Comparison of ENCODE assay signal across 23 mouse cellular contexts in the genomic region with DNA sequence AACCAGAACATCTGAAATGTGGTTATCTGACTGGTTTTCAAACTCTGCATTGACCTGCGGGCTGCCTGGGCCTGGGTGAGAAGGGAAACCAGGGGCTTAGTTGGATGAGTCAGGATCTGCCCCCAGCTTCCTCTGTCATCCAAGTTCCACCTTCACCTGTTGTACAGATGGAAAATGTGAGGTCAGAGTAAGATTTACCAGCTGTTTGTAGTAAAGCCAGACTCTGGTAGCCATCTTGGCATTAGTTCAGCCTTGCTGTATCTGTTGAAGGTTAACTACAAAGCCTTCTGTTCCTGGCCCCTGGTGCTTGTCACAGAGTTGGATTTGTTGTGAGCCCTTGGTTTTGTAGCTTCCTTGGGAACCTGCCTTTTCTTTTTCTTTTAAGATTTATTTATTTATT. TPM values are rescaled to one million over a fixed set of nuclear protein-coding genes. Genes with fewer than 3 reads are reported as not detected.
DNase-seq lines count a peak whose midpoint lies in the region; ATAC-seq and TF ChIP-seq lines count a peak whose summit lies in the region.
"Had no signal": no experiment of that assay in that cellular context is flagged by ENCODE, and none has a peak within 500 bp of the region (broad histone marks: within the 10 kb centered on the region; RNA-seq: fewer than 3 reads in every experiment).

No protein-coding gene starts in this region.

- peak overlapping the region; percentile 19; the same call in 1 of the 2 replicates for H3K27ac ChIP-seq in kidney, adult 2 months (ENCODE audit: insufficient read depth, low read depth, low read length)
- peak overlapping the region; percentile 49; the same call in 1 of the 2 replicates for H3K27ac ChIP-seq in liver, embryonic 12.5 days
- H3K27ac ChIP-seq in CH12.LX (ENCODE audit: insufficient read depth, low read depth), result no peak overlapping the region
- no peak overlapping the region for H3K27ac ChIP-seq in heart, embryonic 12.5 days (ENCODE audit: poor library complexity, severe bottlenecking)
- H3K27ac ChIP-seq: embryonic facial prominence, embryonic 10.5 days; embryonic facial prominence, embryonic 12.5 days; forebrain, embryonic 13.5 days; forebrain, embryonic 15.5 days had no signal

- H3K4me3 ChIP-seq in kidney, adult 2 months (ENCODE audit: insufficient read depth, low read depth, low read length), result no peak overlapping the region
- H3K4me3 ChIP-seq in liver, embryonic 12.5 days, result no peak overlapping the region
- H3K4me3 ChIP-seq in CH12.LX (replicated peaks in 1 of 3; ENCODE audit: low read depth in 2 of 3, low read length in 2 of 3, poor library complexity in 1 of 3), result no peak overlapping the region
- H3K4me3 ChIP-seq in heart, embryonic 12.5 days, result no peak overlapping the region
- H3K4me3 ChIP-seq: embryonic facial prominence, embryonic 10.5 days; embryonic facial prominence, embryonic 12.5 days; forebrain, embryonic 13.5 days; forebrain, embryonic 15.5 days had no signal

- dilution Hi-C loops in CH12.LX (cut with MboI; ENCODE audit: extremely low pct_ligation_motif_present, extremely low pct_unique_long_range_greater_than_20kb, low sequenced_read_pairs), result no loop called here

- H3K9me3 ChIP-seq in liver, embryonic 12.5 days (replicated peaks), result no peaks in the 10 kb centered on the region
- H3K9me3 ChIP-seq in CH12.LX (replicated peaks; ENCODE audit: low read length), result no peaks in the 10 kb centered on the region
- no peaks in the 10 kb centered on the region for H3K9me3 ChIP-seq in heart, embryonic 12.5 days (replicated peaks)
- H3K9me3 ChIP-seq: embryonic facial prominence, embryonic 10.5 days; embryonic facial prominence, embryonic 12.5 days; forebrain, embryonic 13.5 days; forebrain, embryonic 15.5 days; G1E had no signal

- no peaks in the 10 kb centered on the region for H3K27me3 ChIP-seq in kidney, adult 2 months (replicated peaks; ENCODE audit: control insufficient read depth, insufficient read depth, low read length)
- H3K27me3 ChIP-seq in liver, embryonic 12.5 days (replicated peaks), result no peaks in the 10 kb centered on the region
- no peaks in the 10 kb centered on the region for H3K27me3 ChIP-seq in CH12.LX (replicated peaks)
- no peaks in the 10 kb centered on the region for H3K27me3 ChIP-seq in heart, embryonic 12.5 days (replicated peaks)
- H3K27me3 ChIP-seq: embryonic facial prominence, embryonic 12.5 days; forebrain, embryonic 13.5 days; forebrain, embryonic 15.5 days; Patski had no signal

- TF ChIP-seq CTCF in kidney, adult 2 months (conservative IDR thresholded peaks at IDR 0.05; ENCODE audit: insufficient read depth, insufficient read length, low read depth, low read length), result no peak
- TF ChIP-seq CTCF in CH12.LX (conservative IDR thresholded peaks at IDR 0.05 in 1 of 2, IDR thresholded peaks at IDR 0.05 in 1 of 2; ENCODE audit: low read depth in 2 of 2, low read length in 2 of 2), result no peak

- DNase-seq in kidney, adult 2 months, result peak; percentile 68
- DNase-seq in kidney, adult 8-10 months, result no peak
- DNase-seq in kidney, postnatal 36 days, result peak; percentile 28 to 42
- no peak for DNase-seq in kidney, postnatal 4 days
- DNase-seq in liver (no peak), CH12.LX (ENCODE audit: extremely low read depth) (peak; percentile 51)
- DNase-seq: adrenal gland, adult 8-10 months; adrenal gland, postnatal 14 days; adrenal gland, postnatal 36 days; cerebellum, adult 11-12 months; cerebellum, adult 2 months; cerebellum, adult 9-10 months; cerebellum, postnatal 10 days; cerebellum, postnatal 25 days had no signal

- no peak for TF ChIP-seq POLR2A in kidney, adult 2 months (IDR thresholded peaks at IDR 0.05; ENCODE audit: low read depth, low read length)
- no peak for TF ChIP-seq POLR2A in CH12.LX (IDR thresholded peaks at IDR 0.05; ENCODE audit: low read depth, low read length)

- no peak overlapping the region for H3K4me2 ChIP-seq in liver, embryonic 12.5 days
- H3K4me2 ChIP-seq in CH12.LX (ENCODE audit: insufficient read depth, low read depth, poor library complexity, severe bottlenecking), result no peak overlapping the region
- H3K4me2 ChIP-seq in heart, embryonic 12.5 days, result no peak overlapping the region
- H3K4me2 ChIP-seq: embryonic facial prominence, embryonic 12.5 days; forebrain, embryonic 13.5 days; forebrain, embryonic 15.5 days had no signal

- no peak for TF ChIP-seq RAD21 in CH12.LX (IDR thresholded peaks at IDR 0.05; ENCODE audit: low read depth, low read length)

- H3K4me1 ChIP-seq in kidney, adult 2 months (ENCODE audit: control insufficient read depth, insufficient read depth, low read length), result peaks cover 19% of the 10 kb centered on the region
- H3K4me1 ChIP-seq in liver, embryonic 12.5 days, result peaks cover 73% of the 10 kb centered on the region
- H3K4me1 ChIP-seq in CH12.LX (ENCODE audit: control insufficient read depth in 1 of 2, insufficient read depth in 2 of 2), result peaks cover 0 to 9% of the 10 kb centered on the region in 2 experiments; a peak in 2 of 4 replicates
- peaks cover 18% of the 10 kb centered on the region for H3K4me1 ChIP-seq in heart, embryonic 12.5 days (replicated peaks)
- H3K4me1 ChIP-seq: forebrain, embryonic 13.5 days; forebrain, embryonic 15.5 days had no signal

- 88% methylated on average over 1 of the region's 1 CpGs for WGBS in kidney, adult 2 months
- WGBS in liver, embryonic 12.5 days (ENCODE audit: insufficient replicate concordance), result 85% methylated on average over 1 of the region's 1 CpGs
- WGBS in heart, embryonic 12.5 days, result 94% methylated on average over 1 of the region's 1 CpGs

- H3K36me3 ChIP-seq in kidney, adult 2 months (ENCODE audit: control insufficient read depth, insufficient read depth, low read length), result no peaks in the 10 kb centered on the region
- peaks cover 78% of the 10 kb centered on the region for H3K36me3 ChIP-seq in liver, embryonic 12.5 days
- H3K36me3 ChIP-seq in CH12.LX (replicated peaks in 1 of 2; ENCODE audit: control insufficient read depth in 1 of 2, insufficient read depth in 1 of 2, low read length in 1 of 2), result peaks cover 7 to 57% of the 10 kb centered on the region in 2 experiments
- peaks cover 22% of the 10 kb centered on the region for H3K36me3 ChIP-seq in heart, embryonic 12.5 days

- H3K79me2 ChIP-seq in CH12.LX (replicated peaks; ENCODE audit: control insufficient read depth, extremely low read depth, insufficient read depth, poor library complexity, severe bottlenecking), result no peaks in the 10 kb centered on the region; the same call in 1 of the 2 replicates

- TF ChIP-seq EP300 in CH12.LX (IDR thresholded peaks at IDR 0.05; ENCODE audit: low read length), result peak; percentile 36

- in situ Hi-C loops in CH12.LX (cut with MboI; ENCODE audit: low pct_ligation_motif_present, low pct_unique_long_range_greater_than_20kb, low sequenced_read_pairs), result no loop called here

- H3K9ac ChIP-seq in liver, embryonic 12.5 days, result no peak overlapping the region
- no peak overlapping the region for H3K9ac ChIP-seq in CH12.LX (ENCODE audit: insufficient read depth, low read depth)
- H3K9ac ChIP-seq in heart, embryonic 12.5 days, result no peak overlapping the region
- H3K9ac ChIP-seq: embryonic facial prominence, embryonic 12.5 days; forebrain, embryonic 13.5 days; forebrain, embryonic 15.5 days had no signal

- ATAC-seq in liver, embryonic 12.5 days, result no peak
- ATAC-seq in heart, embryonic 12.5 days (ENCODE audit: insufficient number of reproducible peaks, low FRiP score), result no peak
- ATAC-seq: activated CD4-positive, CD25-positive, alpha-beta regulatory T cell, adult 4 months; forebrain, embryonic 13.5 days; forebrain, embryonic 15.5 days; Patski had no signal

TF ChIP-seq in CH12.LX, 34 proteins besides CTCF, POLR2A, EP300 and RAD21 (continues in another document):
- TF ChIP-seq E2F4 (IDR thresholded peaks at IDR 0.05; ENCODE audit: insufficient replicate concordance, low read depth, low read length) (no peak), KAT2A (IDR thresholded peaks at IDR 0.05; ENCODE audit: insufficient replicate concordance, low read length) (no peak), MYC (IDR thresholded peaks at IDR 0.05; ENCODE audit: low read depth, low read length) (no peak), BHLHE40 (IDR thresholded peaks at IDR 0.05; ENCODE audit: low read depth, low read length) (no peak), POLR2AphosphoS2 (IDR thresholded peaks at IDR 0.05; ENCODE audit: low read depth, low read length) (no peak), MEF2A (IDR thresholded peaks at IDR 0.05; ENCODE audit: borderline replicate concordance, low read depth, low read length) (0 out of 2 replicates have a peak, but pooled peaks have one; percentile 8), JUND (conservative IDR thresholded peaks at IDR 0.05; ENCODE audit: low read depth, low read length) (peak; percentile 69), MAFK (IDR thresholded peaks at IDR 0.05; ENCODE audit: insufficient replicate concordance, low read length) (no peak), SIN3A (IDR thresholded peaks at IDR 0.05; ENCODE audit: low read length) (no peak), ELF1 (IDR thresholded peaks at IDR 0.05; ENCODE audit: low read depth, low read length) (no peak), MAZ (IDR thresholded peaks at IDR 0.05; ENCODE audit: low read depth, low read length) (no peak), UBTF (IDR thresholded peaks at IDR 0.05; ENCODE audit: low read depth, low read length) (no peak), ZC3H11A (IDR thresholded peaks at IDR 0.05; ENCODE audit: low read depth, low read length) (no peak)

RNA-seq across cellular contexts. Expression of a gene that starts 13.6 kb away (rescaled TPM):
- 110 and 123 TPM in 2 replicates for polyA plus RNA-seq in kidney, adult 2 months (2012; rRNA removed)
- 110 TPM in 2 replicates for polyA plus RNA-seq in liver, embryonic 12.5 days (2016; fragmentation: Nextera tagmentation; extraction: Ambion mirVana)
- 43.8 and 44.2 TPM in 2 replicates for total RNA-seq in CH12.LX (2012; rRNA removed)
- total RNA-seq in CH12.LX (2014; rRNA removed), result 31.2 and 38.6 TPM in 2 replicates
- 51.5 and 57.8 TPM in 2 replicates for polyA plus RNA-seq in CH12.LX (2012; ENCODE audit: insufficient read length, low read depth)
- polyA plus RNA-seq in heart, embryonic 12.5 days (2016; fragmentation: Nextera tagmentation; extraction: Ambion mirVana), result 51.4 and 56.4 TPM in 2 replicates

RNA-seq across cellular contexts. Expression of a gene that starts 52.4 kb away (rescaled TPM):
- 0.05 and 0.30 TPM in 2 replicates for polyA plus RNA-seq in kidney, adult 2 months (2012; rRNA removed)
- polyA plus RNA-seq in liver, embryonic 12.5 days (2016; fragmentation: Nextera tagmentation; extraction: Ambion mirVana), result 0.66 and 0.73 TPM in 2 replicates
- total RNA-seq in CH12.LX (2012; rRNA removed) (not detected in 2 replicates), CH12.LX (2014; rRNA removed) (not detected in 2 replicates)
- 0.06 and 0.08 TPM in 2 replicates for polyA plus RNA-seq in CH12.LX (2012; ENCODE audit: insufficient read length, low read depth)
- polyA plus RNA-seq in heart, embryonic 12.5 days (2016; fragmentation: Nextera tagmentation; extraction: Ambion mirVana), result 0.58 and 0.66 TPM in 2 replicates

RNA-seq across cellular contexts. Expression of a gene that starts 57.7 kb away (rescaled TPM):
- polyA plus RNA-seq in kidney, adult 2 months (2012; rRNA removed), result 1.1 and 1.3 TPM in 2 replicates
- 0.77 and 1.1 TPM in 2 replicates for polyA plus RNA-seq in liver, embryonic 12.5 days (2016; fragmentation: Nextera tagmentation; extraction: Ambion mirVana)
- 6.5 and 9.1 TPM in 2 replicates for total RNA-seq in CH12.LX (2012; rRNA removed)
- total RNA-seq in CH12.LX (2014; rRNA removed), result 2.1 and 3.0 TPM in 2 replicates
- 6.3 and 7.5 TPM in 2 replicates for polyA plus RNA-seq in CH12.LX (2012; ENCODE audit: insufficient read length, low read depth)
- 0.70 and 1.0 TPM in 2 replicates for polyA plus RNA-seq in heart, embryonic 12.5 days (2016; fragmentation: Nextera tagmentation; extraction: Ambion mirVana)
- polyA plus RNA-seq: activated CD4-positive, CD25-positive, alpha-beta regulatory T cell, adult 4 months; forebrain, embryonic 13.5 days had no signal

Comparison
In these comparisons a context has a peak if more than half of its experiments do, and no peak if none do; other contexts are left out.
1. DNase-seq: peak in kidney, adult 2 months (single experiment), kidney, postnatal 36 days (2 of 2) and CH12.LX (single experiment); none in kidney, adult 8-10 months (0 of 2), kidney, postnatal 4 days (0 of 2) and liver (single experiment).
2. H3K27ac ChIP-seq: peak in kidney, adult 2 months (single experiment) and liver, embryonic 12.5 days (single experiment); none in CH12.LX (single experiment) and heart, embryonic 12.5 days (single experiment).